Mouse (Mus musculus) regulatory T cell (primary cell): ENCODE results near the gene Aldh6a1.

ENCODE experiments used
- in situ Hi-C: fragments of 300-600 bp; cut with MboI, MseI; formaldehyde crosslinking; loops from one replicate; pipeline ENCODE4 v1.15.1; 2025; ENCODE audit warnings: high pct_unique_total_duplicates

Aldh6a1 gene

GRCm38 (mm10) chr12:84416834-84417604 lies 33.8 kb downstream of the Aldh6a1 start, which contains the start of gene Rnf113a2:
Gene Rnf113a2 (plus strand): TSS chr12:84417196.
- in situ Hi-C loops = loop anchor here (5.0 kb wide), 1 partner anchor 35 kb away; the partner anchor contains the start of genes Aldh6a1 and Lin52

GRCm38 (mm10) chr12:84408819-84409507 lies 41.8 kb downstream of the Aldh6a1 start, which contains the start of the genes Entpd5 and Bbof1:
Gene Entpd5 (minus strand): TSS chr12:84409029.
Gene Bbof1 (plus strand): TSS chr12:84409071.
- in situ Hi-C loops = no loop called here

DNA sequence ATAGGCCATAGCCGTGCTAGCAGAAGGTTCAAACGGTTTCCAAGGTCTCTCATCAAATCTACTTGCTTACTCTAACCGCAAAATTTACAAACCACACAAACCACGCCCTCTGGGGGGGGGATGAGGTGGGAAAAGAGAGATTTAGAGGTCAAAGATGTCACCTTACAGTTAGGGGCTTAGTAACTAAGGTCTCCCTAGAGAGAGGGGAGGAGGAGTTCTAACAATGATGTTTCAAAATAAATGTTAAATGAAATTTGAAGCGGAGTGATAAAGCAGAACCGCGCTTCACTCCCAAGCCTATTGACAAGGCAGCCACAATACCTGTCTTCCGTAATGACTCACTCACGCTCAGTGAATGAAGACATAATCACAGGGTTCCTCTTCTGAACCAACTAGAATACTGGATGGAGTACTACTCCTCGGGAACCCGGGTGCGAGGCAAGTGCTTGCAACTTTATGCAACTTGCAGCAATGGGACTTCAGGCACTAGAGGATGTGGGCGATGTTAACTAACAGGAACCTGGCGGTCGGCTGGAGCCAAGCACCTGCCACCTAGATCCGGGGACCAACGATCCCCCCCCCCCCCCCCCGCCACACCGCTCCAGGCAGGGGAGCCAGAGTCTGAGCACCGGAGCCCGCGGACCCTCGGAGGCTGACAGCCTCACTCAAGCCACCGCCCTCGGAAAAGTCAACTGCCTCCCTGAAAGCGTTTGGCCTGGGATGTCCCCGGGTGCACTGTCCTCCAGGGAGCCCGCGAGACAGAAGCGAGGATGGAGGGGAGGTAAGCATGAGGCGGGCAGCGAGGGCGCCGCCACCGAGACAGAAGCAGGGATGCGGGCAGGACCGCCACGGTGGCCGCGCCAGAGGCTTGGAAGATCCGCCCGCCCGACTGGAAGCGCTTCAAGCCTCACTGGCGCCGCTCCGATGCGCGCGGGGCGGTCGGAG lies 42.7 kb downstream of the Aldh6a1 start:
- in situ Hi-C loops = no loop called here

DNA sequence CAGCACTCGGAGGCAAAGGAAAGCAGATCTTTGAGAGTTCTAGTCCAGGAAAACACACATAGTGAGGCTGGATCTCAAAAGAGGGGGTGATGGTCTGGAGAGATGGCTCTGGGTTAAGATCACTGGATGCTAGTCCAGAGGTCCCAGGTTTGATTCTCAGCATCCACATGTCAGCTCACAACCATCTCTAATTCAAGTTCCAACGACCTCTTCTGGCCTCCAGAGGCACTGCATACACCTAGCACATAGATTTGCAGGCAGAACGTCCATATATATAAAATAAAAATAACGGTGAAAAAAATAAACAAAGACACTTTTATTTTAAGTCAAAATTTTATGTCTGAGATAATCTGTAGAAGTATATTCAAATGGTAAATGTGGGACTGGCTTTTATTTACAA lies 43.5 kb downstream of the Aldh6a1 start:
- in situ Hi-C loops = no loop called here

DNA sequence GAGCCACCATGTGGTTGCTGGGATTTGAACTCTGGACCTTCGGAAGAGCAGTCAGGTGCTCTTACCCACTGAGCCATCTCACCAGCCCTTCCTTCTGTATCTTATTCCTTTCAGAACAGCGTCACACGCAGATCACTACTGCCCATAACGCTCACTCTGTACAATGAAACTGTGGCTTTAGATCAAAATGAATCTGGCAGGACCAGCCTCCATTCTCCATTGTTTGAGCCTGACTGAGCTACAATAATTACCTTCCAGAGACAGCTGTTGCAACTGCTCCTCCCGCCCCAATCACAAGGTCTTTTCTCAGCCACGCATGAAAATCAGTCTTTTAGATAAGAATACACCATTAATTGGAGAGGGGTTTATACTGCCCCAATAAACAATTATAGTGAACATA lies 46.3 kb downstream of the Aldh6a1 start:
- in situ Hi-C loops = no loop called here

- in situ Hi-C loops = no loop called here
Measured at GRCm38 (mm10) chr12:84402923-84403322, 47.9 kb downstream of the Aldh6a1 start.

- in situ Hi-C loops = no loop called here
Measured at GRCm38 (mm10) chr12:84400653-84401052, 50.2 kb downstream of the Aldh6a1 start.

DNA sequence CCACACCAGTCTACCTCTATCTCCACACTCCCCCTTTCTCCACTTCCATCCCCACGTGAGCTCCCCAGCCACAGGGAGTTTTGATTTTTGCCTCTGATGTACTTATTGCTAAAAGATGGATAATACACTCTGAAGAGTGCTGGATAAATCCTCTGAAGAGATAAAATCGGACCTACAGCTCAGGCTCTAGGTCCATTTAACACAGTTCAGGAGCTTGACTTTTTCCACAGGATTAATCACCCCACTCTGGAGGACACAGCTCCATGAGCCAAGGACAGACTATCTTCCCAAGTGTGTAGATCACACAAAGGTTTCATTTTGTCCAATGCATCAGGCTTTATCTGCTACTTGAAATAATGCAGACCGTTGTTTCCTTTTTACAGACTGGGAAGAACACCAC lies 50.7 kb downstream of the Aldh6a1 start:
- in situ Hi-C loops = no loop called here

DNA sequence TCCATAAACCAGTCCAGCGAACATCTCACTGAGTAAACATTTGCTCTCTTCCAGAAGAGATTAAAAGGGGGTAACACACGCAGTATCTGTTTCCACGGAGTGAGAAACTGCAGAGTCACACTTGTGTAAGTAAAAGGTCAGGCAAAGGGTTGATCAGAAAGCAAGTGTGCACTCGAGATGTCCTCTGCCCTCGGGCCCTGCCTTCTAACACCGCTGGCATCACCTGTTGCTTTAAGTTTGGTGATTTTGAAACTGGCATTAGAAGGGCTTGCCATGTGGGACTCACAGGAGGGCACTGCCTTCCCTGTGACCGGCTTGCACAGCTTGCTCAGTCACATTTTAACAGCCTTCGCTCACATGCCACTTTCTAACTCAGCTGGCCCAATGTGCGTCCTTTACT lies 51.1 kb downstream of the Aldh6a1 start:
- in situ Hi-C loops = no loop called here

- in situ Hi-C loops = no loop called here
Measured at GRCm38 (mm10) chr12:84399135-84399534, 51.7 kb downstream of the Aldh6a1 start.

- in situ Hi-C loops = no loop called here
Measured at GRCm38 (mm10) chr12:84398629-84399028, 52.2 kb downstream of the Aldh6a1 start.

DNA sequence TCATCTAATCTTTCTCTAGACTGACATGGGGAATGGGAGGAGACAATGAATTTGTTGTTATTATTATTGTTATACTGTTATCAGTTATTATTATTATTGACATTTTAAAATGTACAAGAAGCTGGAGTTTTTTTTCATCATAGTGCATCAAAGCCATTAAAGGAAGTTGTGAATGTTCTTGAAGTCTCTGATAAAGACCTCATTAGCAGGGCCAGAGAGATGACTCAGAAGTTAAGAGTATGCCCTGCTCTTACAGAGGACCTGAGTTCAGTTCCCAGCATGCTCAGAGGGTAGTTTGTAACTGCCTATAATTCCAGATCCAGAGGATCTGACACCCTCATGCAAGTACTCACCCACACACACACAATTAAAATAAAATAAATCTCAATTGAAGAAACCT lies 53.1 kb downstream of the Aldh6a1 start:
- in situ Hi-C loops = no loop called here

DNA sequence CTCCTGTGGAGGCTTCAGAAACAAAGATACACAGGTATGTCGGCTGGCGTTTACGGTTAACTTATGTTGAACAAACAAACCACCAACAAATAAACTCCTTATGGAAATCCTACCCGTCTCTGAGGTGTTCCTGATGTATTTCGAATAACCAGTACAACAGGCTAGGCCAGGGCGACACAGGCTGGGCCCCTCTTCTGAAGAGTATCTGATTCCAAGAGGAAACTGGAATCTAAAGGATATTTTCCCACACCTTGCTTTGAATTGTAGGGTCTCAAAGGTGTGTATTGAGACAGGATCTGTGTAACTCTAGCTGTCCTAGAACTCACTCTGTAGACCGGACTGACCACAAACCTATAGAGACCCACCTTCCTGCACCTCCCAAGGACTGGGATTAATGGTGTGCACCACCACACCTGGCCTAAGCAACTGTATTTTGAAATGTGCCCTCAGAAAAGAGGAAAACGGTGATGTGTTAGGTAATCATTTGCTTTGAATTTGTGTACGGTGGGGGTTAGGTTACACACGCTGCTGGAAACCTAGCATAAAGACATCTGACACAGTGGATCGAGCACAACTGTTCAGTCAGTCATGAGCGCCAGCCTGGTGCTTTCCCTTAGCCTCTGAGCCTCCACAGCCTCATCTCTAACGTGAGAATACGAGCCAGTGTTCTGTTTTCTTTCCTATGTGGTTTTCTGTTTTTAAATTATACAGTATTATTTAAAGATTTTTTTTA lies 53.7 kb downstream of the Aldh6a1 start:
- in situ Hi-C loops = no loop called here

- in situ Hi-C loops = no loop called here
Measured at GRCm38 (mm10) chr12:84393847-84394246, 57.0 kb downstream of the Aldh6a1 start.

GRCm38 (mm10) chr12:84392681-84393080 lies 58.1 kb downstream of the Aldh6a1 start:
- in situ Hi-C loops = no loop called here

GRCm38 (mm10) chr12:84390336-84390735 lies 60.5 kb downstream of the Aldh6a1 start:
- in situ Hi-C loops = no loop called here

DNA sequence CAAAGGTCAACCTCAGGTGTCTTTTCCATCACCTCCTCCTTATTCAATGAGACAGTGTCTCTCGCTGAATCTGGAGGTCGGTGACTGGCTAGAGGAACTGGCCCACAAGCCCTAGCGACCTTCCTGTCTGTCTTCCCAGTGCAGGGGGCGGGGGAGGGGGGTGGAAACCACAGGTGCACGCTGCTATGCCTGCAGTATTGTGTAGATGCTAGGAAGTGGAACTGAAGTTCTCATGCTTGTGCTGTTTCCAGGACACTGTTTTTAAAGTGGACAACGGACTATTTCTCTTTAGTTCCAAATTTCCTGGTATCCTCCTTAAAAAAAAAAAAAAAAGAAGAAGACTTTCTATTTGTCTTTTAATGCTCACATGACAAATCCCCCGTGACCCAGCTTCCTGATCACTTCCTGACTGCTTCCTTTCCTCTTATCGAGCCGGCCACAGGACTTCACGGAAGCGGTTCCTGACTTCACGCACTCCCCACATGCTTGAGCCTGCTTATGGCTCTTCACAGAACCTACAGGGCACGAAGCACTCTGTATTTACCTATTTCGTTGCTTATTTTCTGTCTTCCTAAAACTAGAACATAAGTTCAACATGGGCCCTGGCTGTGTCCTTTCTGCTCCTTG lies 61.9 kb downstream of the Aldh6a1 start:
- in situ Hi-C loops = no loop called here

DNA sequence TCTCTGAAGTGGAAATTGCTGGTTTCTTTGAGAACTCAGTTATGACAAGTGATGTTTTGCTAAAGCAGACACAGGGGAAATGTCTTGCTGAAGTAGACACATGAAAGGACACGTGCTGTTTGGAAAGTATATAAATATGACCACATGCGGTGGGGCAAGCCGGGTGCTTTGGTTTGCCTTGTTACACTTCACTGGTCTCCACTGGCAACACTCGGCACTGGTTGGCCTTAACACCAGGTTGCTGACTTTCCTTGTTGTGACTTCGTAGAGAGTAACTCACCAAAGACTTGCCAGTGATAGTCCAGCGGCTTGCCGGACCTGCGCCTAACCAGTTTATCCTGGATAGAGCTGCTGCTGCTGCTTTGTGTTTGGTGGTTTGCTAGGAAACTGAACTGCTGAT lies 62.7 kb downstream of the Aldh6a1 start:
- in situ Hi-C loops = no loop called here

DNA sequence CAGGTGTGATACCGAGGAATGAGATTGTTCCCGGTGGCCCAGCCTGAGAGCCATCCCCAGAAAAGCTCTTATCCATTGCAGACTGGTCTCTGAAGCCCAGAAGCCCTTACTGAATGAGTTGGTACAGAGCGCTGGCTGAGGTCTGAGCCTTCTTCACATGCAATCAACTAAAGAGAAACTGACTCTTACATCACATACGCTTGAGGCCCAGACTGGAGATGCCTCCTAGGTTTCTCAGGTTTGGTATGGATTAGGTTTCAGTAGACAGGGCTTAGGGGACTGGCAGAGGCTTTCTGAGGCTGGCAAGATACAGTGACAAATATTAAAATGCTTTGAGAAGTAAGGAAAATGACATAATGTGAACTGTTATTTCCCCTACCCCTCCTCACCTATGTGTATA lies 65.4 kb downstream of the Aldh6a1 start:
- in situ Hi-C loops = no loop called here

GRCm38 (mm10) chr12:84384644-84385081 lies 66.1 kb downstream of the Aldh6a1 start:
- in situ Hi-C loops = no loop called here

DNA sequence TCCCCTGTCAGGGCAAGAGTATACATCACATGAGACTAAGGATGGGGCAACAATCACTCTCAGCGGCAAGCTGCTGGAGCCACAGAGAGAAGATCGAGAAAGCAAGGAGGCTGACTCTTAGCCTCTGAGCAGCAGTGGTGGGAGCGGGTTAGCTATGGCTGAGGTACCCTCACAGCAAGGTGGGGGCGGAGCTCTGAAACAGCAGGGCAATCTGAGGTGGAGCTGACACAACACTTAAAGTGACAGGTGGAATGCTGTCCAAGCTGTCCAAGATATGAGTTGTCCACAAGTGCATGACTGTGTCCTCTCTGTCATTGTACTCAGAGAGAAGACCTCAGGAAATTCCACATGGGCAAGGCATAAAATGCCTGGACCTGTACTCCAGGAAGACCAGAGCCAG lies 68.4 kb downstream of the Aldh6a1 start:
- in situ Hi-C loops = no loop called here
